Mouse (Mus musculus): ENCODE results near the gene Gm4787.

- TF ChIP-seq USF1 (IDR thresholded peaks at IDR 0.05; ENCODE audit: low read depth) (no peak), MAX (IDR thresholded peaks at IDR 0.05) (no peak), CTCF (IDR thresholded peaks at IDR 0.05; ENCODE audit: control insufficient read depth, insufficient read depth, insufficient read length) (no peak), MYOG (IDR thresholded peaks at IDR 0.05; ENCODE audit: control insufficient read depth, extremely low read depth, insufficient read length) (no peak), CEBPB (IDR thresholded peaks at IDR 0.05; ENCODE audit: low read depth) (no peak), FOSL1 (IDR thresholded peaks at IDR 0.05; ENCODE audit: insufficient read depth, low read length, poor library complexity, severe bottlenecking) (no peak), MYOD1 (IDR thresholded peaks at IDR 0.05; ENCODE audit: control insufficient read depth, insufficient read length, low read depth) (no peak)
Observed at GRCm38 (mm10) chr12:81421846-81422245, 42.6 kb upstream of the Gm4787 start, which contains the start of gene Adam4.
